Mouse (Mus musculus) hindbrain, embryonic 16.5 days (tissue): Measurements from ENCODE around the gene Urah. TPM values are rescaled to one million over a fixed set of nuclear protein-coding genes. Genes with fewer than 3 reads are reported as not detected.

Experiments used
- ATAC-seq: fragments of 200-750 bp; cut with Nextera tagmentation; 2 replicates; pipeline ENCODE4 v1.8.0; 2017; ENCODE audit warnings: moderate TSS enrichment, moderate library complexity
- H3K27ac ChIP-seq: fragments of 300-500 bp; sonication (generic); 2 replicates; pipeline ENCODE4 v1.5.1; 2014; ENCODE audit warnings: low read depth, mild to moderate bottlenecking, control low read depth, low read length, moderate library complexity
- H3K27me3 ChIP-seq: fragments of 300-500 bp; sonication (generic); replicated peaks from 2 replicates; pipeline ENCODE4 v1.6.1; 2014; ENCODE audit warnings: low read length; ENCODE audit not compliant: control insufficient read depth, insufficient read depth
- H3K36me3 ChIP-seq: fragments of 300-500 bp; sonication (generic); 2 replicates; pipeline ENCODE4 v1.6.1; 2014; ENCODE audit warnings: mild to moderate bottlenecking, low read length, moderate library complexity, mixed read lengths; ENCODE audit not compliant: control insufficient read depth, insufficient read depth
- H3K4me1 ChIP-seq: fragments of 300-500 bp; sonication (generic); 2 replicates; pipeline ENCODE4 v1.6.1; 2014; ENCODE audit warnings: low read depth, low read length; ENCODE audit not compliant: control insufficient read depth, insufficient read depth
- H3K4me2 ChIP-seq: fragments of 300-500 bp; sonication (generic); 2 replicates; pipeline ENCODE4 v1.6.1; 2014; ENCODE audit warnings: mild to moderate bottlenecking, low read length, control low read depth, moderate library complexity
- H3K4me3 ChIP-seq: fragments of 300-500 bp; sonication (generic); 2 replicates; pipeline ENCODE4 v1.5.1; 2014; ENCODE audit warnings: mild to moderate bottlenecking, low read length, control low read depth, moderate library complexity
- H3K9ac ChIP-seq: fragments of 300-500 bp; sonication (generic); 2 replicates; pipeline ENCODE4 v1.6.1; 2014; ENCODE audit warnings: low read depth, mild to moderate bottlenecking, control low read depth, low read length, moderate library complexity
- H3K9me3 ChIP-seq: fragments of 300-500 bp; sonication (generic); 2 replicates; pipeline ENCODE4 v1.6.1; 2014; ENCODE audit warnings: mild to moderate bottlenecking, low read length, moderate library complexity; ENCODE audit not compliant: control insufficient read depth
- WGBS: fragments of 180-500 bp; shearing (Covaris S2); extraction: QIAGEN DNeasy Blood & Tissue Kit; methylation state at CpG from one replicate; pipeline ENCODE4 v1.1.7; 2014; 5-methylcytosine and 5-hydroxymethylcytosine counted together
- polyA plus RNA-seq: library from polyadenylated mRNA; unstranded; fragments of >200 nt; fragmentation: Nextera tagmentation; extraction: Ambion mirVana; gene quantifications from 2 replicates; pipeline ENCODE4 v1.2.1, GENCODE M21; 2015

The Urah gene
- polyA plus RNA-seq, 1 experiment from 2014 or later: not detected

GRCm38 (mm10) chr7:140811714-140812113 is 23.1 kb upstream of the Urah start:
- Histone ChIP-seq H3K4me1 (no peaks in the 10 kb centered on the region), H3K4me2 (no peak overlapping the region), H3K9me3 (no peaks in the 10 kb centered on the region), H3K27ac (0 out of 2 replicates have a peak overlapping the region, but pooled peaks have one; percentile 6), H3K9ac (no peak overlapping the region), H3K4me3 (no peak overlapping the region), H3K36me3 (peaks cover 33% of the 10 kb centered on the region), H3K27me3 (no peaks in the 10 kb centered on the region)
- peak; percentile 78 for ATAC-seq
- 77% methylated on average over 13 of the region's 13 CpGs for WGBS

GRCm38 (mm10) chr7:140812850-140813249 is 22.0 kb upstream of the Urah start:
- 89% methylated on average over 12 of the region's 12 CpGs for WGBS
- no peak overlapping the region for H3K9ac ChIP-seq
- no peak overlapping the region for H3K27ac ChIP-seq

GRCm38 (mm10) chr7:140820173-140820572 is 14.6 kb upstream of the Urah start:
- no peaks in the 10 kb centered on the region for H3K9me3 ChIP-seq
- H3K4me3 ChIP-seq: no peak overlapping the region
- no peak overlapping the region for H3K27ac ChIP-seq
- peak overlapping the region; percentile 39 for H3K4me2 ChIP-seq
- no peak overlapping the region for H3K9ac ChIP-seq
- H3K27me3 ChIP-seq: no peaks in the 10 kb centered on the region
- H3K36me3 ChIP-seq: no peaks in the 10 kb centered on the region
- 0 out of 2 replicates have a peak, but pooled peaks have one; percentile 29 for ATAC-seq
- peaks cover 9% of the 10 kb centered on the region for H3K4me1 ChIP-seq
- 37% methylated on average over 4 of the region's 4 CpGs for WGBS

More at GRCm38 (mm10) chr7:140812850-140813249, 22.0 kb upstream of the Urah start:
- H3K4me1 ChIP-seq: 0 out of 2 replicates have a peak, but pooled peaks cover 3% of the 10 kb centered on the region
- no peak overlapping the region for H3K4me3 ChIP-seq
- no peaks in the 10 kb centered on the region for H3K9me3 ChIP-seq
- no peak overlapping the region for H3K4me2 ChIP-seq
- no peaks in the 10 kb centered on the region for H3K27me3 ChIP-seq
- no peak for ATAC-seq
- peaks cover 33% of the 10 kb centered on the region for H3K36me3 ChIP-seq

GRCm38 (mm10) chr7:140821305-140821652 is 13.5 kb upstream of the Urah start:
- H3K27ac ChIP-seq: peak overlapping the region; percentile 89
- H3K36me3 ChIP-seq: no peaks in the 10 kb centered on the region
- 40% methylated on average over 5 of the region's 5 CpGs for WGBS
- peaks cover 9% of the 10 kb centered on the region for H3K4me1 ChIP-seq
- H3K9ac ChIP-seq: peak overlapping the region; percentile 74
- no peaks in the 10 kb centered on the region for H3K27me3 ChIP-seq
- peak overlapping the region; percentile 67 for H3K4me3 ChIP-seq
- H3K9me3 ChIP-seq: no peaks in the 10 kb centered on the region
- ATAC-seq: peak; percentile 52
- H3K4me2 ChIP-seq: peak overlapping the region; percentile 57

- H3K36me3 ChIP-seq: no peaks in the 10 kb centered on the region
- H3K9ac ChIP-seq: peak within 1 kb of the TSS; percentile 74
- no peaks in the 10 kb centered on the region for H3K27me3 ChIP-seq
- H3K4me3 ChIP-seq: peak within 1 kb of the TSS; percentile 67
- WGBS: 4% methylated on average over 21 of the region's 21 CpGs
- H3K4me2 ChIP-seq: peak within 1 kb of the TSS; percentile 57
- ATAC-seq: peak; percentile 89
- H3K27ac ChIP-seq: peak within 1 kb of the TSS; percentile 89
- H3K9me3 ChIP-seq: no peaks in the 10 kb centered on the region
- H3K4me1 ChIP-seq: peaks cover 9% of the 10 kb centered on the region
Measured at GRCm38 (mm10) chr7:140821653-140822329, 13.0 kb upstream of the Urah start, which contains the start of gene Zfp941. Gene Zfp941, minus strand, starts transcription at chr7:140822178.

GRCm38 (mm10) chr7:140822731-140823130 is 12.1 kb upstream of the Urah start:
- H3K4me2 ChIP-seq: no peak overlapping the region
- H3K27me3 ChIP-seq: no peaks in the 10 kb centered on the region
- H3K9ac ChIP-seq: no peak overlapping the region
- peaks cover 6% of the 10 kb centered on the region for H3K4me1 ChIP-seq
- H3K4me3 ChIP-seq: no peak overlapping the region
- H3K36me3 ChIP-seq: no peaks in the 10 kb centered on the region
- H3K9me3 ChIP-seq: no peaks in the 10 kb centered on the region
- ATAC-seq: no peak
- 89% methylated on average over 4 of the region's 4 CpGs for WGBS
- H3K27ac ChIP-seq: no peak overlapping the region

- no peak overlapping the region for H3K4me3 ChIP-seq
- no peaks in the 10 kb centered on the region for H3K9me3 ChIP-seq
- no peaks in the 10 kb centered on the region for H3K27me3 ChIP-seq
- ATAC-seq: peak; percentile 80; the same call in 1 of the 2 replicates
- 36% methylated on average over 8 of the region's 8 CpGs for WGBS
- no peaks in the 10 kb centered on the region for H3K4me1 ChIP-seq
- H3K27ac ChIP-seq: no peak overlapping the region
- no peaks in the 10 kb centered on the region for H3K36me3 ChIP-seq
- H3K4me2 ChIP-seq: no peak overlapping the region
- H3K9ac ChIP-seq: no peak overlapping the region
Measured at GRCm38 (mm10) chr7:140828171-140828881, 6.5 kb upstream of the Urah start.

- Histone ChIP-seq H3K4me3 (no peak overlapping the region), H3K27me3 (no peaks in the 10 kb centered on the region), H3K9ac (no peak overlapping the region), H3K9me3 (no peaks in the 10 kb centered on the region), H3K4me2 (no peak overlapping the region), H3K36me3 (no peaks in the 10 kb centered on the region), H3K4me1 (no peaks in the 10 kb centered on the region), H3K27ac (no peak overlapping the region)
- ATAC-seq: no peak
- 71% methylated on average over 6 of the region's 6 CpGs for WGBS
Measured at GRCm38 (mm10) chr7:140831447-140831846, 3.4 kb upstream of the Urah start.

- 92% methylated on average over 4 of the region's 4 CpGs for WGBS
- no peaks in the 10 kb centered on the region for H3K9me3 ChIP-seq
- ATAC-seq: no peak
Measured at GRCm38 (mm10) chr7:140833341-140833740, 1.5 kb upstream of the Urah start.

More at GRCm38 (mm10) chr7:140833341-140833740, 1.5 kb upstream of the Urah start:
- Histone ChIP-seq H3K27ac (no peak overlapping the region), H3K27me3 (no peaks in the 10 kb centered on the region), H3K4me1 (no peaks in the 10 kb centered on the region), H3K4me2 (no peak overlapping the region), H3K36me3 (no peaks in the 10 kb centered on the region), H3K9ac (no peak overlapping the region), H3K4me3 (no peak overlapping the region)
